Mouse (Mus musculus) hindbrain, embryonic 10.5 days (tissue): ENCODE data around the gene Olfr862. TPM values are rescaled to one million over a fixed set of nuclear protein-coding genes. Genes with fewer than 3 reads are reported as not detected.

Source experiments
- DNase-seq: peaks from one replicate; pipeline ENCODE4 v3.0.0-alpha.2; 2017; ENCODE audit warnings: low spot score
- H3K27ac ChIP-seq: fragments of 300-500 bp; sonication (generic); 2 replicates; pipeline ENCODE4 v1.5.1; 2016; ENCODE audit warnings: mild to moderate bottlenecking, moderate library complexity
- H3K27me3 ChIP-seq: fragments of 300-500 bp; sonication (generic); 2 replicates; pipeline ENCODE4 v1.6.1; 2016; ENCODE audit warnings: mild to moderate bottlenecking; ENCODE audit not compliant: poor library complexity, insufficient read depth, severe bottlenecking
- H3K36me3 ChIP-seq: fragments of 300-500 bp; sonication (generic); 2 replicates; pipeline ENCODE4 v1.6.1; 2016; ENCODE audit warnings: mild to moderate bottlenecking, moderate library complexity
- H3K4me1 ChIP-seq: fragments of 300-500 bp; sonication (generic); replicated peaks from 2 replicates; pipeline ENCODE4 v1.6.1; 2016; ENCODE audit warnings: mild to moderate bottlenecking
- H3K4me3 ChIP-seq: fragments of 300-500 bp; sonication (generic); 2 replicates; pipeline ENCODE4 v1.5.1; 2016; ENCODE audit warnings: mild to moderate bottlenecking, moderate library complexity
- H3K9me3 ChIP-seq: fragments of 300-500 bp; sonication (generic); 2 replicates; pipeline ENCODE4 v1.6.1; 2016; ENCODE audit warnings: mild to moderate bottlenecking, moderate library complexity
- WGBS: fragments of 180-500 bp; shearing (Covaris S2); methylation state at CpG from one replicate; pipeline ENCODE4 v1.1.7; 2016; 5-methylcytosine and 5-hydroxymethylcytosine counted together
- polyA plus RNA-seq: library from polyadenylated mRNA; unstranded; fragments of >200 nt; fragmentation: Nextera tagmentation; extraction: Ambion mirVana; gene quantifications from 2 replicates; pipeline ENCODE4 v1.2.1, GENCODE M21; 2016

Olfr862 gene
- polyA plus RNA-seq = not detected in 2 replicates

GRCm38 (mm10) chr9:19887904-19888303 lies at the start of gene Olfr862:
TSS of gene Olfr862 (minus strand) at chr9:19888004.
- no peak within 1 kb of the TSS for H3K27ac ChIP-seq
- H3K36me3 ChIP-seq = no peaks in the 10 kb centered on the region
- DNase-seq = no peak
- peaks cover 22% of the 10 kb centered on the region for H3K9me3 ChIP-seq
- no peaks in the 10 kb centered on the region for H3K27me3 ChIP-seq
- H3K4me3 ChIP-seq = no peak within 1 kb of the TSS
- no peaks in the 10 kb centered on the region for H3K4me1 ChIP-seq

GRCm38 (mm10) chr9:19916565-19916964 lies 28.8 kb upstream of the Olfr862 start, which contains the start of gene Olfr77:
TSS of gene Olfr77 (plus strand) at chr9:19916865.
- Histone ChIP-seq H3K4me3 (no peak within 1 kb of the TSS), H3K9me3 (peaks cover 12% of the 10 kb centered on the region), H3K27me3 (no peaks in the 10 kb centered on the region), H3K4me1 (no peaks in the 10 kb centered on the region), H3K27ac (no peak within 1 kb of the TSS), H3K36me3 (no peaks in the 10 kb centered on the region)
- WGBS = 92% methylated on average over 2 of the region's 2 CpGs
- DNase-seq = no peak

GRCm38 (mm10) chr9:19911170-19911569 lies 23.4 kb upstream of the Olfr862 start:
- DNase-seq = no peak
- H3K27me3 ChIP-seq = no peaks in the 10 kb centered on the region
- peaks cover 22% of the 10 kb centered on the region for H3K9me3 ChIP-seq
- H3K36me3 ChIP-seq = no peaks in the 10 kb centered on the region
- H3K27ac ChIP-seq = no peak overlapping the region
- WGBS = 66% methylated on average over 4 of the region's 4 CpGs
- no peaks in the 10 kb centered on the region for H3K4me1 ChIP-seq
- H3K4me3 ChIP-seq = no peak overlapping the region

- Histone ChIP-seq H3K4me3 (no peak within 1 kb of the TSS), H3K9me3 (0 out of 2 replicates have a peak, but pooled peaks cover 11% of the 10 kb centered on the region), H3K27ac (no peak within 1 kb of the TSS), H3K36me3 (no peaks in the 10 kb centered on the region), H3K4me1 (no peaks in the 10 kb centered on the region), H3K27me3 (no peaks in the 10 kb centered on the region)
- 84% methylated on average over 1 of the region's 1 CpGs for WGBS
- no peak for DNase-seq
Measured at GRCm38 (mm10) chr9:19849647-19850046, 38.2 kb downstream of the Olfr862 start, which contains the start of gene Olfr860. TSS of gene Olfr860 (minus strand) at chr9:19849747.

Other genes with a start within 250 kb of the Olfr862 start
- gene Olfr857, start 178.6 kb downstream of the Olfr862 start, polyA plus RNA-seq = not detected in 2 replicates
- not detected in 2 replicates for gene Olfr58, start 107.7 kb downstream of the Olfr862 start, polyA plus RNA-seq
- not detected in 2 replicates for gene Olfr859, start 83.1 kb downstream of the Olfr862 start, polyA plus RNA-seq
- not detected in 2 replicates for gene Olfr860, start 38.3 kb downstream of the Olfr862 start, polyA plus RNA-seq
- 0.16 TPM in 2 replicates for gene Olfr77, start 28.9 kb upstream of the Olfr862 start, polyA plus RNA-seq
- gene Olfr866, start 140.0 kb upstream of the Olfr862 start, polyA plus RNA-seq = not detected in 2 replicates
- not detected in 2 replicates for gene Olfr867, start 169.6 kb upstream of the Olfr862 start, polyA plus RNA-seq
- gene Olfr868, start 210.6 kb upstream of the Olfr862 start, polyA plus RNA-seq = not detected in 2 replicates
- not detected in 2 replicates for gene Olfr869, start 241.0 kb upstream of the Olfr862 start, polyA plus RNA-seq